Mouse (Mus musculus): ENCODE measurements around the gene Rsrp1. TPM values are rescaled to one million over a fixed set of nuclear protein-coding genes. Genes with fewer than 3 reads are reported as not detected.

Rsrp1 gene
- polyA plus RNA-seq, 1 experiment from 2014 or later, result 375 TPM

GRCm38 (mm10) chr4:134924019-134924741 lies 788 bp downstream of the Rsrp1 start:
- H3K9me3 ChIP-seq (replicated peaks; ENCODE audit: low read length), result no peaks in the 10 kb centered on the region
- DNase-seq (ENCODE audit: low spot score), result peak; percentile 86
- ATAC-seq (replicated peaks; ENCODE audit: low FRiP score, low read depth), result peak; percentile 23
- no peaks in the 10 kb centered on the region for H3K27me3 ChIP-seq (ENCODE audit: insufficient read depth, low read length)
- TF ChIP-seq CTCF (IDR thresholded peaks at IDR 0.05; ENCODE audit: low read depth), result no peak
- H3K4me2 ChIP-seq (ENCODE audit: low read length), result peak overlapping the region; percentile 86
- under 1% methylated on average over 75 of the region's 75 CpGs for WGBS
- peaks cover 8% of the 10 kb centered on the region; the same call in 1 of the 2 replicates for H3K4me1 ChIP-seq (replicated peaks; ENCODE audit: insufficient read depth, low read length)
- H3K27ac ChIP-seq, result peak overlapping the region; percentile 96
- peak overlapping the region; percentile 97 for H3K9ac ChIP-seq (ENCODE audit: low read depth, low read length)
- H3K4me3 ChIP-seq (replicated peaks; ENCODE audit: low read depth, low read length), result peak overlapping the region; percentile 99
- peaks cover 30% of the 10 kb centered on the region for H3K36me3 ChIP-seq (ENCODE audit: insufficient read depth, low read length)

GRCm38 (mm10) chr4:134925206-134925605 lies 1.8 kb downstream of the Rsrp1 start:
- H3K9ac ChIP-seq (ENCODE audit: low read depth, low read length), result 0 out of 2 replicates have a peak overlapping the region, but pooled peaks have one; percentile 15
- no peaks in the 10 kb centered on the region for H3K9me3 ChIP-seq (replicated peaks; ENCODE audit: low read length)
- no peaks in the 10 kb centered on the region for H3K27me3 ChIP-seq (ENCODE audit: insufficient read depth, low read length)
- ATAC-seq (replicated peaks; ENCODE audit: low FRiP score, low read depth), result no peak
- H3K4me1 ChIP-seq (replicated peaks; ENCODE audit: insufficient read depth, low read length), result peaks cover 8% of the 10 kb centered on the region
- peaks cover 30% of the 10 kb centered on the region for H3K36me3 ChIP-seq (ENCODE audit: insufficient read depth, low read length)
- no peak overlapping the region for H3K27ac ChIP-seq
- no peak for DNase-seq (ENCODE audit: low spot score)
- H3K4me3 ChIP-seq (replicated peaks; ENCODE audit: low read depth, low read length), result peak overlapping the region; percentile 99
- H3K4me2 ChIP-seq (ENCODE audit: low read length), result peak overlapping the region; percentile 86
- WGBS, result 55% methylated on average over 8 of the region's 8 CpGs
- no peak for TF ChIP-seq CTCF (IDR thresholded peaks at IDR 0.05; ENCODE audit: low read depth)

- no peak overlapping the region for H3K9ac ChIP-seq (ENCODE audit: low read depth, low read length)
- ATAC-seq (replicated peaks; ENCODE audit: low FRiP score, low read depth), result no peak
- H3K27ac ChIP-seq, result no peak overlapping the region
- WGBS, result 70% methylated on average over 5 of the region's 5 CpGs
- H3K4me1 ChIP-seq (replicated peaks; ENCODE audit: insufficient read depth, low read length), result peaks cover 11% of the 10 kb centered on the region
- DNase-seq (ENCODE audit: low spot score), result no peak
- peaks cover 30% of the 10 kb centered on the region for H3K36me3 ChIP-seq (ENCODE audit: insufficient read depth, low read length)
- H3K4me3 ChIP-seq (replicated peaks; ENCODE audit: low read depth, low read length), result no peak overlapping the region
- no peaks in the 10 kb centered on the region for H3K9me3 ChIP-seq (replicated peaks; ENCODE audit: low read length)
- TF ChIP-seq CTCF (IDR thresholded peaks at IDR 0.05; ENCODE audit: low read depth), result no peak
- no peaks in the 10 kb centered on the region for H3K27me3 ChIP-seq (ENCODE audit: insufficient read depth, low read length)
- no peak overlapping the region for H3K4me2 ChIP-seq (ENCODE audit: low read length)
Measured at GRCm38 (mm10) chr4:134927815-134928463, 4.5 kb downstream of the Rsrp1 start.

GRCm38 (mm10) chr4:134928464-134928836 lies 5.1 kb downstream of the Rsrp1 start:
- Histone ChIP-seq H3K4me2 (ENCODE audit: low read length) (no peak overlapping the region), H3K4me1 (replicated peaks; ENCODE audit: insufficient read depth, low read length) (peaks cover 11% of the 10 kb centered on the region), H3K4me3 (replicated peaks; ENCODE audit: low read depth, low read length) (no peak overlapping the region), H3K9ac (ENCODE audit: low read depth, low read length) (no peak overlapping the region), H3K9me3 (replicated peaks; ENCODE audit: low read length) (no peaks in the 10 kb centered on the region), H3K27ac (no peak overlapping the region), H3K27me3 (ENCODE audit: insufficient read depth, low read length) (no peaks in the 10 kb centered on the region), H3K36me3 (ENCODE audit: insufficient read depth, low read length) (peaks cover 30% of the 10 kb centered on the region)
- TF ChIP-seq CTCF (IDR thresholded peaks at IDR 0.05; ENCODE audit: low read depth), result no peak
- WGBS, result 87% methylated on average over 1 of the region's 1 CpGs
- DNase-seq (ENCODE audit: low spot score) (no peak), ATAC-seq (replicated peaks; ENCODE audit: low FRiP score, low read depth) (no peak)

GRCm38 (mm10) chr4:134929536-134929935 lies 6.1 kb downstream of the Rsrp1 start:
- H3K4me1 ChIP-seq (replicated peaks; ENCODE audit: insufficient read depth, low read length), result peaks cover 11% of the 10 kb centered on the region
- DNase-seq (ENCODE audit: low spot score) (no peak), ATAC-seq (replicated peaks; ENCODE audit: low FRiP score, low read depth) (no peak)
- no peak overlapping the region for H3K27ac ChIP-seq
- H3K4me3 ChIP-seq (replicated peaks; ENCODE audit: low read depth, low read length), result no peak overlapping the region
- no peaks in the 10 kb centered on the region for H3K9me3 ChIP-seq (replicated peaks; ENCODE audit: low read length)
- no peak for TF ChIP-seq CTCF (IDR thresholded peaks at IDR 0.05; ENCODE audit: low read depth)
- no peak overlapping the region for H3K9ac ChIP-seq (ENCODE audit: low read depth, low read length)
- H3K36me3 ChIP-seq (ENCODE audit: insufficient read depth, low read length), result peaks cover 39% of the 10 kb centered on the region
- 82% methylated on average over 4 of the region's 4 CpGs for WGBS
- H3K27me3 ChIP-seq (ENCODE audit: insufficient read depth, low read length), result no peaks in the 10 kb centered on the region
- no peak overlapping the region for H3K4me2 ChIP-seq (ENCODE audit: low read length)

- no peak for TF ChIP-seq CTCF (IDR thresholded peaks at IDR 0.05; ENCODE audit: low read depth)
- 28% methylated on average over 9 of the region's 9 CpGs for WGBS
- Histone ChIP-seq H3K36me3 (ENCODE audit: insufficient read depth, low read length) (peaks cover 45% of the 10 kb centered on the region), H3K27me3 (ENCODE audit: insufficient read depth, low read length) (no peaks in the 10 kb centered on the region), H3K27ac (peak overlapping the region; percentile 90), H3K9me3 (replicated peaks; ENCODE audit: low read length) (no peaks in the 10 kb centered on the region), H3K4me1 (replicated peaks; ENCODE audit: insufficient read depth, low read length) (peaks cover 11% of the 10 kb centered on the region), H3K9ac (ENCODE audit: low read depth, low read length) (0 out of 2 replicates have a peak overlapping the region, but pooled peaks have one; percentile 93), H3K4me3 (replicated peaks; ENCODE audit: low read depth, low read length) (peak overlapping the region; percentile 96), H3K4me2 (ENCODE audit: low read length) (peak overlapping the region; percentile 80)
- ATAC-seq (replicated peaks; ENCODE audit: low FRiP score, low read depth), result no peak
- no peak for DNase-seq (ENCODE audit: low spot score)
Measured at GRCm38 (mm10) chr4:134930190-134930589, 6.8 kb downstream of the Rsrp1 start.

Measured in kidney, postnatal 0 days (tissue).